Mouse (Mus musculus) macrophage (primary cell): ENCODE data around the gene Cd47. TPM values are rescaled to one million over a fixed set of nuclear protein-coding genes. Genes with fewer than 3 reads are reported as not detected.

Experiments used
- H3K27ac ChIP-seq: fragments of 350-480 bp; formaldehyde crosslinking; 2 replicates; pipeline ENCODE4 v1.9.0; 2021
- H3K36me3 ChIP-seq: fragments of 350-480 bp; formaldehyde crosslinking; 2 replicates; pipeline ENCODE4 v1.9.0; 2021; ENCODE audit errors: inconsistent target
- H3K4me3 ChIP-seq: fragments of 350-480 bp; formaldehyde crosslinking; 2 replicates; pipeline ENCODE4 v1.9.0; 2021; ENCODE audit errors: inconsistent target
- H3K79me2 ChIP-seq: fragments of 350-480 bp; formaldehyde crosslinking; 2 replicates; pipeline ENCODE4 v1.9.0; 2021; ENCODE audit errors: inconsistent target
- WGBS: methylation state at CpG from one replicate; pipeline ENCODE4 v1.1.7; 2026; ENCODE audit warnings: inconsistent platforms; ENCODE audit not compliant: missing documents; 5-methylcytosine and 5-hydroxymethylcytosine counted together
- polyA plus RNA-seq: library from polyadenylated mRNA; stranded (reverse); fragments of 250-400 nt; gene quantifications from 3 replicates; pipeline ENCODE4 v1.2.4, GENCODE M21; 2018; ENCODE audit warnings: inconsistent platforms

The Cd47 gene
- polyA plus RNA-seq, 1 experiment from 2014 or later: 220 TPM

- H3K79me2 ChIP-seq: peaks cover 66% of the 10 kb centered on the region
- H3K27ac ChIP-seq: peak overlapping the region; percentile 94
- H3K4me3 ChIP-seq: peak overlapping the region; percentile 93
- WGBS: 0% methylated on average over 8 of the region's 8 CpGs
- H3K36me3 ChIP-seq: peaks cover 16% of the 10 kb centered on the region; the same call in 1 of the 2 replicates
These were observed 57.3 kb downstream of the Cd47 start for GRCm38 (mm10) chr16:49857504-49858160.

- peaks cover 16% of the 10 kb centered on the region; the same call in 1 of the 2 replicates for H3K36me3 ChIP-seq
- WGBS: 0% methylated on average over 9 of the region's 9 CpGs
- H3K4me3 ChIP-seq: peak overlapping the region; percentile 93
- H3K79me2 ChIP-seq: peaks cover 73% of the 10 kb centered on the region
- H3K27ac ChIP-seq: peak overlapping the region; percentile 94
These were observed 58.0 kb downstream of the Cd47 start for GRCm38 (mm10) chr16:49858161-49858906.

GRCm38 (mm10) chr16:49858907-49859853, 58.8 kb downstream of the Cd47 start:
- peak overlapping the region; percentile 94 for H3K27ac ChIP-seq
- H3K4me3 ChIP-seq: peak overlapping the region; percentile 93; the same call in 1 of the 2 replicates
- 19% methylated on average over 4 of the region's 4 CpGs for WGBS
- peaks cover 20% of the 10 kb centered on the region; the same call in 1 of the 2 replicates for H3K36me3 ChIP-seq
- peaks cover 81% of the 10 kb centered on the region for H3K79me2 ChIP-seq

DNA sequence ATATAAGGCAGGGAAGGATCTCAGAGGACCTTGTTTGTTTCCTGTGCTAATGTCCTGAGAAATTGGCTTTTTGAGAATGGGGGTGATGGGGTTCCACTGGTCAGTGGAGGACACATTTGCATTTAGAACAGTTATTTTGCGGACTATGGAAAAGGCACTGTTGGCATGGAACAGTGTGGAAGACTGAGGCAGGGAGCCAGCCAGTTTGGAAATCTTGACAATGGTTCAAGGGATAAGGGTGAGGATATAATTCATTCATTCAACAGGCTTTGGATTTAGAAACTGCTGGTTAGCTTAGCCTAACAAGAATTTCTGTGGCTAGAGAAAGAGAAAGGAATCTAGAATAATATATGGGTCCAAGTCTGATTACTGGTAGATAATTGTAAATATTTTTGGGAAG, 61.7 kb downstream of the Cd47 start:
- Histone ChIP-seq H3K36me3 (peaks cover 27% of the 10 kb centered on the region; the same call in 1 of the 2 replicates), H3K4me3 (no peak overlapping the region), H3K79me2 (peaks cover 98% of the 10 kb centered on the region), H3K27ac (no peak overlapping the region)
- 100% methylated on average over 1 of the region's 1 CpGs for WGBS

GRCm38 (mm10) chr16:49866617-49867016, 66.3 kb downstream of the Cd47 start:
- whole genome bisulfite sequencing: 79% methylated on average over 2 of the region's 2 CpGs
- H3K36me3 ChIP-seq: peaks cover 49% of the 10 kb centered on the region
- H3K4me3 ChIP-seq: no peak overlapping the region
- peaks cover 100% of the 10 kb centered on the region for H3K79me2 ChIP-seq
- no peak overlapping the region for H3K27ac ChIP-seq

GRCm38 (mm10) chr16:49868278-49868677, 67.9 kb downstream of the Cd47 start:
- peaks cover 52% of the 10 kb centered on the region for H3K36me3 ChIP-seq
- H3K4me3 ChIP-seq: no peak overlapping the region
- 100% methylated on average over 1 of the region's 1 CpGs for WGBS
- peaks cover 100% of the 10 kb centered on the region for H3K79me2 ChIP-seq
- no peak overlapping the region for H3K27ac ChIP-seq

GRCm38 (mm10) chr16:49873918-49874317, 73.6 kb downstream of the Cd47 start:
- Histone ChIP-seq H3K36me3 (peaks cover 47% of the 10 kb centered on the region), H3K4me3 (no peak overlapping the region), H3K27ac (no peak overlapping the region), H3K79me2 (peaks cover 100% of the 10 kb centered on the region)
- WGBS: 90% methylated on average over 2 of the region's 2 CpGs

DNA sequence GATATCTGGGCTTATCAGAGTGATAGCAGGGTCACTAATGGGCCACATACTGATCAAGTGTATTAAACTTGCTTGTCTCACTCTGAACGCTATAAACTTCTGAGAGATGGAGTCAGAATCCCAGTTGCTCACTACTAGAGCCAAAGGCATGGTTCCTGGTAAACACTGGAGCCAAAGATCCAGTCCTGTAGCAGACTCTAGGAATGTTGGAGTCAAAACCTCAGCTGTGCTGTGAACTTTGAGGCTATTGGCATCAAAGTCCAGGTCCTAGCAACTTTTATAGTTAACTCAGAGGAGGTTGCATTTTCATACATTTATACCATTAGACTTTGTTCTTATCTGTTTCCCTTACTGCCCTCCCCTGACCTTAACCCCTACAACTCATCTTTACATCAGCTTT, 74.2 kb downstream of the Cd47 start:
- peaks cover 43% of the 10 kb centered on the region for H3K36me3 ChIP-seq
- WGBS: 100% methylated on average over 1 of the region's 1 CpGs
- no peak overlapping the region for H3K27ac ChIP-seq

DNA sequence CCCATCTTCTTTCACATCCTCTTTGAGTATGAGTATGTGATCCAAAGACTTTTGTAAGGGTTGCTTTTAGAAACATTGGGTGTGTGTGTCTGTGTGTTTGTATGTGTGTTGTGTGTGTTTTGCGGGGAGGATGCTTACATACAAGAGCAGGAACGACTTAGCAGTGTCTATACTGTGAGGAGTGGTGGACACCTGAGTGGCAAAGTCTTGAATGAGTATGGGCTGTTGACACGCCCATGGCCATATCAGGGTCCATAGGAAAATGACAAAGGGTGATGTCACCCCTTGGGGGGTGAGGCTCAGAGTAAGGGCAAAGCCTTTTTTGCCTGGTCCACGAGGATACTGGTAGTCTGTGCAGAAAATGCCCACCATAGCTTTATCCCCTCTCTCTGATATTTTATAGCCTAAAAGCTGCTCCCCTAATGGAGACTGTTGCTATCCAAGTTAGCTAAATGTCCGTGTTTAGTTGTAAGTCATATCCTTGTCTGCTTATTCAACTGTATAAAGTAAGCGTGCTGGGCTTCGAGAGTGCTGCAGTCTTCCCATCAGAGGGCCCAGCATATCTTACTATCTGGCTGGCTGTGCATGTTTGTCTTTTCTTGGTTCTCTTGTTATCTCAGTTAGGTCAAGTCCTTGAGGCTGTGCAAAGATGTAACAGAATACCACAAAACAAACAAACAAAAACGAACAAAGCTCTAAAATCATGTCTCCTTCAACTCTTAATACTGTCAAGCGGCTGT, 76.1 kb downstream of the Cd47 start:
- Histone ChIP-seq H3K4me3 (no peak overlapping the region), H3K79me2 (peaks cover 100% of the 10 kb centered on the region), H3K27ac (no peak overlapping the region), H3K36me3 (peaks cover 32% of the 10 kb centered on the region)
- WGBS: 69% methylated on average over 9 of the region's 9 CpGs

More for the DNA sequence above, 74.2 kb downstream of the Cd47 start:
- Histone ChIP-seq H3K4me3 (no peak overlapping the region), H3K79me2 (peaks cover 100% of the 10 kb centered on the region)

DNA sequence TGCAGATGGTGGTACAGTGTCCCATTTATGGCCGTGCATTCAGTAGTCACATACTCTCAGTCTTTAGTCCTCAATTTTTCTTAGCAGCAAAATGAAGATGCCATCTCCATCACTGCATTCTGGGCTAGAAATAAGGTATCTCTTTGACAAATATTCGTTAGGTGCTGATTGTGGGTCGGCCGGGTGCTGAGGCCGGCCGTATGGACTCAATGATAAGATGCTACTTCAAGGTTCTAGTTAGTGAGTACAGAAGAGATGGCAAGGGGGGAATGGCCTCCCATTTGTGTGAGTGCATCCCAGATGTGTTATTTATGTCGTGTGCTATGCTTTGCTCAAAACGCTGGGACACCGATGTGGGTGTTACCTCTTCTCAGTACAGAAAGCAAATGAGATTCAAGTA, 76.9 kb downstream of the Cd47 start:
- H3K79me2 ChIP-seq: peaks cover 100% of the 10 kb centered on the region
- H3K27ac ChIP-seq: no peak overlapping the region
- no peak overlapping the region for H3K4me3 ChIP-seq
- peaks cover 33% of the 10 kb centered on the region; the same call in 1 of the 2 replicates for H3K36me3 ChIP-seq
- WGBS: 88% methylated on average over 9 of the region's 9 CpGs

DNA sequence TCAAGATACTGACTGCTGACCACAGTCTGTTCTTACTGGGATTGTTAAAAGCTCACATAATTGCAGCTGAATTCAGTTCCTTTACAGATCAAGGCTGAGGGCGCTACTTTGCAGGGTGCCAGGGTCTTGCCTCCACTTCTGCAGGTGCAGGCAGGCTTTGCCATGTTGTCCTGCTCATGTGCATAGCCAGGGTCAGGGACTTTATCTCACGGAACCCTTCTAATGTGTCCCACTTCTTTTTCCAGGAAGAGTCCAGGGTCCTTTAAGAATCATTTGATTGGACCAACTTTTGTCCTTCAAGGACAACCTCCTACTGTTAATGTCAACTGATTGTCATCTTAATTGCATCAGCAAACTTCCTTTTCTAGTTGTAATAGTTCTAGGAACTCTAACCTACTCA, 77.7 kb downstream of the Cd47 start:
- peaks cover 38% of the 10 kb centered on the region; the same call in 1 of the 2 replicates for H3K36me3 ChIP-seq
- H3K79me2 ChIP-seq: peaks cover 100% of the 10 kb centered on the region
- 78% methylated on average over 2 of the region's 2 CpGs for WGBS
- H3K4me3 ChIP-seq: no peak overlapping the region
- H3K27ac ChIP-seq: no peak overlapping the region

- no peak overlapping the region for H3K27ac ChIP-seq
- H3K36me3 ChIP-seq: peaks cover 74% of the 10 kb centered on the region
- H3K4me3 ChIP-seq: no peak overlapping the region
- peaks cover 100% of the 10 kb centered on the region for H3K79me2 ChIP-seq
- WGBS: 80% methylated on average over 9 of the region's 9 CpGs
These were observed 86.2 kb downstream of the Cd47 start for GRCm38 (mm10) chr16:49886403-49887066.

DNA sequence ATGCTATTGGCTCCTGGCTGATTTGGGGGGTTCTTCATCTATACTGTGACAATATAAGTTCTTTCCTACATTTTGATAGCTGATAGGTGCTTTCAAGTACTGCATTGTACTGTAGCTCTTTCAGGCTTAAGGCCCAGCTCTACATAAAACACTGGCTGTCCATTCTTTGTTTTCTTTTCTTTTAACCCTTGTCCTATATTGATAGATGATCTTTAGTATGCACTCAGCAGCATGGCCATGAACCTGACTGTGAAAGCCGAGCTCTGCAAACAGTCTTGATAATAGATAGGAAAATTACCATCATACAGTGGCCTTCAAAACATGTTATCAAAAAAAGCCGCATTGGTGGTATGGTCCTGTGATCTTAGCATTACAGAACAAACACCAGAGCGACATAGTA, 87.0 kb downstream of the Cd47 start:
- no peak overlapping the region for H3K27ac ChIP-seq
- WGBS: 89% methylated on average over 3 of the region's 3 CpGs

More for the DNA sequence above, 87.0 kb downstream of the Cd47 start:
- H3K4me3 ChIP-seq: no peak overlapping the region
- peaks cover 71% of the 10 kb centered on the region for H3K36me3 ChIP-seq
- H3K79me2 ChIP-seq: peaks cover 100% of the 10 kb centered on the region
